Mouse (Mus musculus) CH12.LX (cell line): Measurements from ENCODE around the gene 6720489N17Rik. TPM values are rescaled to one million over a fixed set of nuclear protein-coding genes. Genes with fewer than 3 reads are reported as not detected.
"Not testable (repeated sequence)": the region's sequence is repeated elsewhere in the genome, so short reads cannot be mapped to it uniquely, and the experiment has no call there.

Experiments
- DNase-seq: peaks from one replicate; pipeline ENCODE4 v3.0.0-alpha.2; 2013; ENCODE audit errors: extremely low read depth
- H3K27ac ChIP-seq: 2 replicates; pipeline ENCODE4 v1.5.1; 2012; ENCODE audit warnings: low read depth, mild to moderate bottlenecking, control low read depth, moderate library complexity; ENCODE audit not compliant: insufficient read depth
- H3K27me3 ChIP-seq: replicated peaks from 2 replicates; pipeline ENCODE3; 2012; ENCODE audit warnings: inconsistent platforms
- H3K36me3 ChIP-seq, 2 experiments: replicated peaks in 1 of 2; 2 replicates each; pipeline versions ENCODE3 to v1.6.1; 2012; ENCODE audit warnings: inconsistent platforms in 1 of 2, low read length in 1 of 2, mild to moderate bottlenecking in 1 of 2, mixed read lengths in 1 of 2, moderate library complexity in 1 of 2; ENCODE audit not compliant: control insufficient read depth in 1 of 2, insufficient read depth in 1 of 2
- H3K4me1 ChIP-seq, 2 experiments: 2 replicates each; pipeline ENCODE4 v1.6.1; 2012; ENCODE audit warnings: inconsistent platforms in 1 of 2, moderate library complexity in 1 of 2; ENCODE audit not compliant: insufficient read depth in 2 of 2, control insufficient read depth in 1 of 2
- H3K4me2 ChIP-seq: 2 replicates; pipeline ENCODE4 v1.6.1; 2012; ENCODE audit warnings: low read depth, mild to moderate bottlenecking, control low read depth; ENCODE audit not compliant: poor library complexity, insufficient read depth, severe bottlenecking
- H3K4me3 ChIP-seq, 3 experiments: fragments of 150-350 bp in 1 of 3; sonication (generic) in 1 of 3; replicated peaks in 1 of 3; 2 replicates each; pipeline versions ENCODE3 to v1.5.1; 2011 to 2012; ENCODE audit warnings: low read depth in 2 of 3, low read length in 2 of 3, mild to moderate bottlenecking in 2 of 3, moderate library complexity in 2 of 3, control low read depth in 1 of 3, improper control_type of control experiment in 1 of 3, inconsistent platforms in 1 of 3, mixed read lengths in 1 of 3; ENCODE audit not compliant: poor library complexity in 1 of 3
- H3K79me2 ChIP-seq: replicated peaks from 2 replicates; pipeline ENCODE4 v1.6.1; 2012; ENCODE audit warnings: mild to moderate bottlenecking, moderate library complexity; ENCODE audit not compliant: control insufficient read depth, poor library complexity, insufficient read depth, severe bottlenecking; ENCODE audit errors: extremely low read depth
- H3K9ac ChIP-seq: 2 replicates; pipeline ENCODE4 v1.6.1; 2012; ENCODE audit warnings: low read depth, mild to moderate bottlenecking, control low read depth, moderate library complexity; ENCODE audit not compliant: insufficient read depth
- H3K9me3 ChIP-seq: replicated peaks from 2 replicates; pipeline ENCODE3; 2012; ENCODE audit warnings: low read length, inconsistent platforms, mixed read lengths
- BHLHE40 ChIP-seq: IDR thresholded peaks from 2 replicates; pipeline ENCODE4 v1.6.1; 2011; ENCODE audit warnings: mild to moderate bottlenecking, low read depth, low read length, improper control_type of control experiment
- CHD2 ChIP-seq: IDR thresholded peaks from 2 replicates; pipeline ENCODE4 v1.6.1; 2011; ENCODE audit warnings: low read length, improper control_type of control experiment
- ELF1 ChIP-seq: IDR thresholded peaks from 2 replicates; pipeline ENCODE4 v1.6.1; 2014; ENCODE audit warnings: low read depth, mild to moderate bottlenecking, inconsistent platforms, low read length, improper control_type of control experiment
- ETS1 ChIP-seq: conservative IDR thresholded peaks from 2 replicates; pipeline ENCODE4 v1.6.1; 2012; ENCODE audit warnings: low read depth, mild to moderate bottlenecking, inconsistent platforms, low read length, improper control_type of control experiment, moderate library complexity
- HCFC1 ChIP-seq: IDR thresholded peaks from 2 replicates; pipeline ENCODE4 v1.6.1; 2012; ENCODE audit warnings: low read depth, mild to moderate bottlenecking, inconsistent platforms, low read length, improper control_type of control experiment
- MAX ChIP-seq: IDR thresholded peaks from 2 replicates; pipeline ENCODE4 v1.6.1; 2011; ENCODE audit warnings: low read length, improper control_type of control experiment
- MAZ ChIP-seq: IDR thresholded peaks from 2 replicates; pipeline ENCODE4 v1.6.1; 2012; ENCODE audit warnings: low read depth, mild to moderate bottlenecking, inconsistent platforms, low read length, improper control_type of control experiment, moderate library complexity
- MYC ChIP-seq: IDR thresholded peaks from 2 replicates; pipeline ENCODE4 v1.6.1; 2011; ENCODE audit warnings: low read depth, mild to moderate bottlenecking, improper control_type of control experiment, low read length
- NELFE ChIP-seq: IDR thresholded peaks from 2 replicates; pipeline ENCODE4 v1.6.1; 2011; ENCODE audit warnings: low read depth, low read length, improper control_type of control experiment
- POLR2A ChIP-seq: IDR thresholded peaks from 2 replicates; pipeline ENCODE4 v1.6.1; 2011; ENCODE audit warnings: low read depth, mild to moderate bottlenecking, improper control_type of control experiment, low read length
- SIN3A ChIP-seq: IDR thresholded peaks from 2 replicates; pipeline ENCODE4 v1.6.1; 2012; ENCODE audit warnings: low read length, improper control_type of control experiment, inconsistent platforms
- ZMIZ1 ChIP-seq: IDR thresholded peaks from 2 replicates; pipeline ENCODE4 v1.6.1; 2012; ENCODE audit warnings: low read depth, mild to moderate bottlenecking, inconsistent platforms, low read length, improper control_type of control experiment
- dilution Hi-C: fragments of 300-500 bp; cut with MboI; formaldehyde crosslinking; loops from 2 replicates; pipeline ENCODE4 v1.14.3; 2020; ENCODE audit warnings: low sequenced_read_pairs; ENCODE audit not compliant: extremely low pct_unique_long_range_greater_than_20kb, extremely low pct_ligation_motif_present
- in situ Hi-C: fragments of 300-500 bp; cut with MboI; formaldehyde crosslinking; loops from 3 replicates; pipeline ENCODE4 v1.14.3; 2019; ENCODE audit warnings: low sequenced_read_pairs, low pct_ligation_motif_present, low pct_unique_long_range_greater_than_20kb, mixed read lengths
- polyA plus RNA-seq: library from polyadenylated mRNA; unstranded; fragments of >175 nt; gene quantifications from 2 replicates; pipeline ENCODE4 v1.2.1, GENCODE M21; 2012; ENCODE audit warnings: low read depth; ENCODE audit not compliant: insufficient read length
- total RNA-seq, 2 experiments: library from RNA; depleted of rRNA; stranded (reverse); fragments of 300-350 nt in 1 of 2; fragments of >200 nt in 1 of 2; gene quantifications; 2 replicates each; pipeline ENCODE4 v1.2.3; 2012 to 2014

The 6720489N17Rik gene
- total RNA-seq (2012; rRNA removed) (5.1 and 5.7 TPM in 2 replicates), total RNA-seq (2014; rRNA removed) (22.2 and 27.6 TPM in 2 replicates), polyA plus RNA-seq (6.7 and 8.2 TPM in 2 replicates)

DNA sequence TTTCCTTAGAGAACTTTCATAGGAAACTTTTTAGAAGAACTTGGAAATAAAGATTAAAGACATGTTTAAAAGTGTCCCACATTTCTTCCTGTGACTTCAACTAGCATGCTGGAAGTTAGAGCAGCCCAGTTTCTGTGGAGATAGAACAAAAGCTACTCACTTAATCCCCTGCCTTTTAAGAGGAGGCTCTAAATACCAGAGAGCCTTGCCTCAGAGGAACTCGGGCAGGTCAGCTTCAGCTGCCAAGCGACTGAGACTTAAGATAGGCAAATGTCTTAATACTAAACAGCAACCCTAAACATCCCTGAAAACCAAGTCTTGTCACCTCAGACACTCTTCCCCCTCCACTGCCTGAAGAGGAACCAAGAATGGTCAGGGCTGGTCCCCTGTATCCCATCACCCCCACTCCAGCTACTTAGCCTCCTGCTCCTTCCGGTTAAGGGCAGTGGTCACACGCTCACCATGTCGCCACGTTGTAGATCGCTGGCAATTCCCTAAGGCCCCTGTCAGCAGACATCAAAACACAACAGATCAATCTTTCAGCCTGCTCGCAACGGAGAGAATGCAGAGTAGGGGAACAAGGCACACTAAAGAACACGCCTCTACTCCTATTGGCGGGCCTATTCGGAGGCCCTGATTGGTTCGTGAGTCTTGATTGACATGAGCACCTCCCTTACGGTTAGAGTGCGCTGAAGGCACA lies at the start of gene 6720489N17Rik:
TSS of gene 6720489N17Rik (minus strand) at position 606 of the 700 bp plus-strand sequence.
- Histone ChIP-seq H3K4me3 (peak within 1 kb of the TSS; percentile 48 to 80 (median 61)), H3K4me2 (peak within 1 kb of the TSS; percentile 24), H3K9ac (peak within 1 kb of the TSS; percentile 49), H3K27ac (peak within 1 kb of the TSS; percentile 53; the same call in 1 of the 2 replicates)
- H3K79me2 ChIP-seq, H3K36me3 ChIP-seq, H3K9me3 ChIP-seq, dilution Hi-C loops, H3K27me3 ChIP-seq, H3K4me1 ChIP-seq: not testable (repeated sequence)
- in situ Hi-C loops, result loop anchor here (10.0 kb wide), 1 partner anchor 231 kb away; the partner anchor contains the start of gene Fbp2
- peak; percentile 93 for DNase-seq
- TF ChIP-seq POLR2A (peak; percentile 64), NELFE (peak; percentile 46; the same call in 1 of the 2 replicates), BHLHE40 (0 out of 2 replicates have a peak, but pooled peaks have one; percentile 45), ETS1 (0 out of 2 replicates have a peak, but pooled peaks have one; percentile 8), MYC (0 out of 2 replicates have a peak, but pooled peaks have one; percentile 66), MAX (0 out of 2 replicates have a peak, but pooled peaks have one; percentile 21), ELF1 (peak; percentile 42; the same call in 1 of the 2 replicates)

DNA sequence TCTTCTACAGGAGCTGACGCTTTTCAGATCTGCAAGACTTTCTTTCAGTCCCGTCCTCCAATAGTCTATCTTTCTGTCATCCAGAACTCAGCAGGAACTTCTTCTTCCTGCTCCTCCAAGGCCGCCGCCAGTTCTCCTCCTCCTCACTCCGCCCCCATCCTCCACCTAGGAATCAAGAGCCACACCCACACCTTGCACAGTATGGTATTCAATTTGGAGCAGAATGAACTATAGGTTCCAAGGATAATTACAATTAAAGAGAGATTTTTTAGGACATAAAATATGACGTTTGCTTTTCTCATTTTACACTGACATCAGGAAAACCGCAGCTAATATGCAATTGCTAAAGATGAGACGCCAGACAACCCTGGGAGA lies 29.4 kb upstream of the 6720489N17Rik start:
- Histone ChIP-seq H3K27me3 (no peaks in the 10 kb centered on the region), H3K4me3 (peak overlapping the region; percentile 58 to 88 (median 70)), H3K4me2 (peak overlapping the region; percentile 69), H3K4me1 (peaks cover 0 to 6% of the 10 kb centered on the region in 2 experiments; a peak in 2 of 4 replicates), H3K79me2 (no peaks in the 10 kb centered on the region), H3K9me3 (no peaks in the 10 kb centered on the region), H3K9ac (no peak overlapping the region), H3K27ac (no peak overlapping the region), H3K36me3 (no peaks in the 10 kb centered on the region)
- in situ Hi-C loops, result no loop called here
- dilution Hi-C loops, result no loop called here
- TF ChIP-seq ZMIZ1, result no peak
- TF ChIP-seq MAZ, result 0 out of 2 replicates have a peak, but pooled peaks have one; percentile 50
- no peak for DNase-seq

DNA sequence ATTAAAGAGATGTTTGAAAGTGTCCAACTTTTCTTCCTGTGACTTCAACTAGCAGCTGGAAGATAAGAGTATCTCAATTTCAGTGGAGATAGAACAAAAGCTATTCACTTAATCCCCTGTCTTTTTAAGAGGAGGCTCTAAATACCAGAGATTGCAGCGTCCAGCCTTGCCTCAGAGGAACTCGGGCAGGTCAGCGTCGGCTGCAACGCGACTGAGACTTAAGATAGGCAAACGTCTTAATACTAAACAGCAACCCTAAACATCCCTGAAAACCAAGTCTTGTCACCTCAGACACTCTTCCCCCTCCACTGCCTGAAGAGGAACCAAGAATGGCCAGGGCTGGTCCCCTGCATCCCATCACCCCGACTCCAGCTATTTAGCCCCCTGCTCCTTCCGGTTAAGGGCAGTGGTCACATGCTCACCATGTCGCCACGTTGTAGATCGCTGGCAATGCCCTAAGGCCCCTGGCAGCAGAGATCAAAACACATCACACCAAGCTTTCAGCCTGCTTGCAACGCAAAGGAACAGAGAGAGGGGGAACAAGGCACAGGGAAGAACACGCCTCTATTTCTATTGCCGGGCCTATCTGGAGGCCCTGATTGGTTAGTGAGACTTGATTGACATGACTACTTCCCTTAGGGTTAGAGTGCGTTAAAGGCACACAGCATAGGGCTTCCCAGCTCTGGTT lies 28.8 kb upstream of the 6720489N17Rik start:
- H3K4me1 ChIP-seq, H3K9me3 ChIP-seq, H3K79me2 ChIP-seq, dilution Hi-C loops, H3K36me3 ChIP-seq, H3K27me3 ChIP-seq, H3K27ac ChIP-seq, in situ Hi-C loops: not testable (repeated sequence)
- DNase-seq, result peak; percentile 83
- TF ChIP-seq POLR2A (peak; percentile 56), CHD2 (peak; percentile 47; the same call in 1 of the 2 replicates), HCFC1 (peak; percentile 45), SIN3A (0 out of 2 replicates have a peak, but pooled peaks have one; percentile 52)
- H3K4me3 ChIP-seq, result peak overlapping the region; percentile 58 to 88 (median 70)
- H3K9ac ChIP-seq, result peak overlapping the region; percentile 33
- H3K4me2 ChIP-seq, result peak overlapping the region; percentile 69; the same call in 1 of the 2 replicates
